29 mouse cellular contexts compared by ENCODE assay signal in genomic region chr8:73242066-73242465, GRCm38 (mm10).
A peak's percentile ranks its signal among the peaks of the same experiment; 100 is the strongest.
DNase-seq lines count a peak whose midpoint lies in the region; ATAC-seq and TF ChIP-seq lines count a peak whose summit lies in the region.
"Had no signal": no experiment of that assay in that cellular context is flagged by ENCODE, and none has a peak within 500 bp of the region (broad histone marks: within the 10 kb centered on the region; RNA-seq: fewer than 3 reads in every experiment).

No protein-coding gene starts in this region.

- H3K4me3 ChIP-seq in embryonic facial prominence, embryonic 14.5 days (ENCODE audit: low read depth, low read length): no peak overlapping the region
- no peak overlapping the region for H3K4me3 ChIP-seq in embryonic facial prominence, embryonic 10.5 days
- H3K4me3 ChIP-seq in cerebellum, adult 2 months (replicated peaks; ENCODE audit: insufficient read depth, low read depth, low read length): no peak overlapping the region
- H3K4me3 ChIP-seq: embryonic facial prominence, embryonic 12.5 days; erythroblast, embryonic 14.5 days; forebrain, embryonic 12.5 days; forebrain, embryonic 15.5 days; hindbrain, embryonic 10.5 days; hindbrain, embryonic 13.5 days; intestine, embryonic 15.5 days had no signal

- 50% methylated on average over 1 of the region's 1 CpGs for WGBS in embryonic facial prominence, embryonic 14.5 days
- WGBS in embryonic facial prominence, embryonic 10.5 days: 87% methylated on average over 1 of the region's 1 CpGs
- WGBS in cerebellum, adult 2 months: 100% methylated on average over 1 of the region's 1 CpGs

- no peaks in the 10 kb centered on the region; the same call in 1 of the 2 replicates for H3K36me3 ChIP-seq in embryonic facial prominence, embryonic 14.5 days (ENCODE audit: control insufficient read depth, insufficient read depth, low read length)
- 0 out of 2 replicates have a peak, but pooled peaks cover 4% of the 10 kb centered on the region for H3K36me3 ChIP-seq in embryonic facial prominence, embryonic 10.5 days (replicated peaks)
- H3K36me3 ChIP-seq: embryonic facial prominence, embryonic 12.5 days; forebrain, embryonic 12.5 days; forebrain, embryonic 15.5 days; G1E; intestine, embryonic 15.5 days had no signal

- no peak overlapping the region for H3K9ac ChIP-seq in embryonic facial prominence, embryonic 14.5 days (ENCODE audit: low read depth, low read length)
- H3K9ac ChIP-seq: embryonic facial prominence, embryonic 12.5 days; forebrain, embryonic 12.5 days; forebrain, embryonic 15.5 days; hindbrain, embryonic 13.5 days; intestine, embryonic 15.5 days had no signal

- peaks cover 19% of the 10 kb centered on the region for H3K9me3 ChIP-seq in embryonic facial prominence, embryonic 14.5 days (ENCODE audit: control insufficient read depth, low read length)
- peaks cover 25% of the 10 kb centered on the region for H3K9me3 ChIP-seq in embryonic facial prominence, embryonic 10.5 days
- H3K9me3 ChIP-seq: forebrain, embryonic 15.5 days; intestine, embryonic 15.5 days had no signal

- no peak overlapping the region for H3K4me2 ChIP-seq in embryonic facial prominence, embryonic 14.5 days (ENCODE audit: low read depth, low read length)
- H3K4me2 ChIP-seq: embryonic facial prominence, embryonic 12.5 days; forebrain, embryonic 12.5 days; forebrain, embryonic 15.5 days; heart, embryonic 11.5 days; hindbrain, embryonic 13.5 days; intestine, embryonic 15.5 days had no signal

- DNase-seq in embryonic facial prominence, embryonic 14.5 days (ENCODE audit: low spot score): peak; percentile 18
- no peak for DNase-seq in embryonic facial prominence, embryonic 10.5 days (ENCODE audit: low spot score)
- peak; percentile 84 for DNase-seq in MN1 (ENCODE audit: low spot score)
- no peak for DNase-seq in cerebellum, adult 2 months
- no peak for DNase-seq in adrenal gland, postnatal 4 days (ENCODE audit: low spot score in 2 of 2)
- no peak for DNase-seq in thymus, postnatal 14 days
- DNase-seq: adrenal gland, adult 8-10 months; adrenal gland, postnatal 25 days; B cell, adult 2 months; cerebellum, adult 11 months; cerebellum, adult 9-10 months; cerebellum, postnatal 14 days; gastrocnemius, postnatal 10 days; gastrocnemius, postnatal 36 days; heart, adult 11 months; kidney, adult 11 months had no signal

- H3K4me1 ChIP-seq in embryonic facial prominence, embryonic 14.5 days (ENCODE audit: control insufficient read depth, insufficient read depth, low read length): no peaks in the 10 kb centered on the region
- H3K4me1 ChIP-seq in embryonic facial prominence, embryonic 10.5 days: no peaks in the 10 kb centered on the region
- H3K4me1 ChIP-seq in cerebellum, adult 2 months (ENCODE audit: control insufficient read depth, insufficient read depth, low read length): no peaks in the 10 kb centered on the region
- H3K4me1 ChIP-seq: embryonic facial prominence, embryonic 12.5 days; forebrain, embryonic 12.5 days; forebrain, embryonic 15.5 days; hindbrain, embryonic 10.5 days; hindbrain, embryonic 13.5 days; intestine, embryonic 15.5 days had no signal

- TF ChIP-seq CTCF in cerebellum, adult 2 months (IDR thresholded peaks at IDR 0.05; ENCODE audit: borderline replicate concordance, insufficient read depth, low read depth, low read length): no peak

- H3K27ac ChIP-seq in embryonic facial prominence, embryonic 14.5 days (replicated peaks; ENCODE audit: low read depth, low read length): no peak overlapping the region
- no peak overlapping the region for H3K27ac ChIP-seq in embryonic facial prominence, embryonic 10.5 days (replicated peaks)
- H3K27ac ChIP-seq in cerebellum, adult 2 months (ENCODE audit: insufficient read depth, low read length): no peak overlapping the region
- H3K27ac ChIP-seq: embryonic facial prominence, embryonic 12.5 days; forebrain, embryonic 12.5 days; forebrain, embryonic 15.5 days; hindbrain, embryonic 10.5 days; hindbrain, embryonic 13.5 days; intestine, embryonic 15.5 days had no signal

- TF ChIP-seq POLR2A in cerebellum, adult 2 months (IDR thresholded peaks at IDR 0.05; ENCODE audit: borderline replicate concordance, insufficient read depth, low read length): no peak

- no peaks in the 10 kb centered on the region for H3K27me3 ChIP-seq in embryonic facial prominence, embryonic 14.5 days (replicated peaks; ENCODE audit: control insufficient read depth, insufficient read depth, low read length)
- H3K27me3 ChIP-seq in embryonic facial prominence, embryonic 10.5 days (replicated peaks; ENCODE audit: low read depth, poor library complexity, severe bottlenecking): no peaks in the 10 kb centered on the region
- no peaks in the 10 kb centered on the region for H3K27me3 ChIP-seq in cerebellum, adult 2 months (ENCODE audit: control insufficient read depth, insufficient read depth, low read length)
- H3K27me3 ChIP-seq: CH12.LX; embryonic facial prominence, embryonic 12.5 days; forebrain, embryonic 12.5 days; forebrain, embryonic 15.5 days; hindbrain, embryonic 13.5 days; intestine, embryonic 15.5 days had no signal

- ATAC-seq in embryonic facial prominence, embryonic 14.5 days (ENCODE audit: low read depth): no peak
- peak; percentile 100 for ATAC-seq in common myeloid progenitor, adult 5-6 weeks (replicated peaks; ENCODE audit: low read depth, poor library complexity, severe bottlenecking)
- ATAC-seq in megakaryocyte, adult 5-6 weeks (ENCODE audit: poor library complexity, severe bottlenecking): peak; percentile 47
- ATAC-seq: forebrain, embryonic 15.5 days; hindbrain, embryonic 16.5 days; intestine, embryonic 15.5 days had no signal

Comparison
In these comparisons a context has a peak if more than half of its experiments do, and no peak if none do; other contexts are left out.
1. DNase-seq: peak in embryonic facial prominence, embryonic 14.5 days (single experiment) and MN1 (single experiment); none in embryonic facial prominence, embryonic 10.5 days (single experiment), cerebellum, adult 2 months (0 of 2), adrenal gland, postnatal 4 days (0 of 2) and thymus, postnatal 14 days (single experiment).